Mouse (Mus musculus) heart, postnatal 4 days (tissue): Measurements from ENCODE around the gene Trim44. TPM values are rescaled to one million over a fixed set of nuclear protein-coding genes. Genes with fewer than 3 reads are reported as not detected.

Source experiments
- DNase-seq: peaks from one replicate; pipeline ENCODE4 v3.0.0; 2021
- total RNA-seq, 2 experiments: library from RNA; stranded (reverse); gene quantifications; 2 replicates each; pipeline ENCODE4 v1.2.3; 2021

Gene Trim44
- total RNA-seq, 2 experiments from 2014 or later, result 47.8 to 50.4 TPM

DNA sequence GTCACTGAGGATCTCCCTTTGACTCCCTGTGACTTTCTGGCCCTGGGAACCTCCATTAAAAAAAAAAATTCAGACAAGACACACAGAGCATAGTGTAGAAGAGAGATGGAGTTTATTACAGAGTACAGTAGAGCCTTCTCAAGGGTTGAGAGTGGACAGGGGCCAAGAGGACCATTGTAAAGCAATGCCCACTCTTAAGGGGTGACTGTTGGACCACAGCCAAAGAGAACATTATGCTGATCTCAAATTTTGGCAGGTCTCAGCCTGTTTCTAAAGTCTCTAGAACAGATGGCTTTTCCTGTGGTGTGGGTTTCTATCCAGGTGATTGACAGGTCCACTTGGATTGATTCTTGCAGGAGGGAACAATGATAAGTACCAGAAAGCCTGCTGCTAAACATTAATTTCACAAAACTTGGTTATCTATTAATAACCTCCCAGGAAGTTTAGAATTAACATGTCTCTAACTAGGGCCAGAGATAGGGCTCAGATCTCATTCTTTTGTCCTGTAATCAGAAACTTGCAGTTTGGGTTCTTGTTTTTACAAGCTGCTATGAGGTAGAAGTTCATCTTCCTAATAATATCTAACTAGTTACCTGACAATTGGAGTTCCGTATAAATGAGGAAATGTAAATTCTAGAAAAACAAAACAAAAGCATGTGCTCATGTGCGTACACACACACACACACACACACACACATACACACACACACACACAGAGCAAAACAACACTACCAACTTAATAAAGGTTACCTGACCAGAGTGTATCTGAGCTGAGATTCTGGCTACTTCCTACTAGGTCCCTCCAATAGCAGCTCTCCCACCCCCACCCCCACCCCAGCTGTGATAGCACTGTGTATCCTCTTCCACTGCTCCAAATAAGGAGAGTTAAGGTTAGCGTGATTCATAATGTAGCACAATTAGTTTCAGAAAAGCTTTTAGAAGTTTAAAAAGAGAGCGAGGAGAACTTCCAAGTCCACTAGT is 1.0 kb downstream of the Trim44 start:
- no peak for DNase-seq

DNA sequence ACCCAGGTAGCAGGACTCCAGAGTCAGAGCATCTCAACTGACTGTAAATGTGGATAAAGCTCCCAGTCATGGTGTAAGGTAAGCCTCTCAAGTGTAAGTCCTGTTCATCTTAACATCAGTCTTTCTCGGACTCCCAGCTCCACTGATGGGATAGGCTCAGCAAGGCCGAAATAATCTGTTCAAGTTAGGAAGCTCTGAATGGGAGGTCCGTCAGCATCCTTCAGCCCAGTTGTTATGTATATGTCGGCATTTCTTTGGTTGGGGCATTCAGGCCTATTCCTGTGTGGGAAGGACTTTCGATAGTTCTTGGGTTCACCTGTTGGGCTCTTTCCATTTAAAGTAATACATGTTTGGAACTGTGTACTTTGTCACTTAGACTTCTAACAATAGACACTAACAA is 3.6 kb downstream of the Trim44 start:
- DNase-seq, result no peak

DNA sequence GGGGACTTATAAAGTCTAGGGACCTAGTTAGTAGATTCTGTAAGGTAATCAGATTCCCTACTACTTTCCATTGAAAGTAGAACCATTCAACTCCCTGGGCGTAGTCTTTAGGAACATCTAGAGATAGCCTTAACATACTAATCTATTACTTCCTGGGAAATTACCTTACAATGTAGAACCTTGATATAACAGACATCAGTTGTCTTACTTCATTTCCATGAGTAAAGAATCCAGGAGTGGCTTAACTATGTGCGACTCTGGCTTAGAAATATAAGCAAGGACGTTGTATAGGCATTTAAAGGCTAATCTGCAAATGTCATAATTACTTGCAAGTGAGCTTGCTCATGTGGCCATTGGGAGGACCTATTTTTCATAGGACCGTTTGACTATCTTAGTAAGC is 4.3 kb downstream of the Trim44 start:
- DNase-seq, result no peak

DNA sequence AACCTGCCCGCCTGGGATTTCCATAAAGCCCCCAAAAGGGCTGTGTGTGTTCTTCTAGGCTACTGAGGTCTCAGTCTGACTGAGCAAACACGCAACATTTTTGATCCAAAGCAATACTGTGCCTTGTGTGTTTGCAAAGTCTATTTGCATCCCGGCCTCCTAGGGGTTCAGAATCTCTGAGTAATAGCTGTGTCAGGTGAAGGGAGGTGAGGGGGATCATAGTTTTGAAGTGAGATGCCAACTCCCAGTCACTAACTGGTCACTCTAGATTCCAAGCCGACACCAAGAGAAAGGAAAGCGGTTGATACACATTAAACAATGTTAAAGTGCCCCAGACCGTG is 6.3 kb downstream of the Trim44 start:
- no peak for DNase-seq

DNA sequence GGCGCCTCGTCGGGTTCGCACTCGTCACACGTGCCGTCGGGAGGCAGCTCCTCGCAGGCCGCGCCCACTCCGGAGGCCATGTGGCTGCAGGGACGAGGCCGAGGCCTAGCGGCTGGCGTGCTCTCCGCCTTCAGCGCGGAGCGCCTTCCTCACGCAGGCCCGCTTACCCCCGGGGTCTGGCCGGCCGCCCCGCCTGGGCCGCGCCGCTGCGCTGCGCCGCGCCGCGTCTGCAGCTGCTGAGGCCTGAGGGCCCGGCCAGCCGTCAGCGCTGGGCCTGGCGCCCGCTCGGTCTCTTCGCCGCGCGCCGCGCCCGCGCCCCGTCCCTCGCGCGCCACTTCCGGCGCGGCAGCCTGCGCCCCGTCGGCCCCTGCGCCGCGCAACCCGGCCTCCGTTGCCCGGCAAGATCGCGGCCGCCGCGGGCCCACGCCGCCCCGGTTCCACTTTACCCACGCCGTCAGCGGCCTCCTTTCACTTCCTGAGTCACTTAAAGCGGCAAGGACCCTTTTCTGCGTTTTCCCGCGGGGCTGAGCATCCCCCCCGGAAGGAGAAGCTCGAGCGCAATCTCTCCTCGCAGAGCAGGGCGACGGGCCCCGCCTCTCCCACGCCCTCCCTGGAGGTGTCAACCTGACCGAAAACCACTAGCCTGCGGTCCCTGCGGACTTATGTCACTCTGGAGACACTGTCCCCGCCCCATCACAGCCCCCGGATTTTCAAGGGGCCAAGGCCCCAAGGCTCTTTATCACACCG is 6.8 kb downstream of the Trim44 start:
- peak; percentile 83 for DNase-seq

DNA sequence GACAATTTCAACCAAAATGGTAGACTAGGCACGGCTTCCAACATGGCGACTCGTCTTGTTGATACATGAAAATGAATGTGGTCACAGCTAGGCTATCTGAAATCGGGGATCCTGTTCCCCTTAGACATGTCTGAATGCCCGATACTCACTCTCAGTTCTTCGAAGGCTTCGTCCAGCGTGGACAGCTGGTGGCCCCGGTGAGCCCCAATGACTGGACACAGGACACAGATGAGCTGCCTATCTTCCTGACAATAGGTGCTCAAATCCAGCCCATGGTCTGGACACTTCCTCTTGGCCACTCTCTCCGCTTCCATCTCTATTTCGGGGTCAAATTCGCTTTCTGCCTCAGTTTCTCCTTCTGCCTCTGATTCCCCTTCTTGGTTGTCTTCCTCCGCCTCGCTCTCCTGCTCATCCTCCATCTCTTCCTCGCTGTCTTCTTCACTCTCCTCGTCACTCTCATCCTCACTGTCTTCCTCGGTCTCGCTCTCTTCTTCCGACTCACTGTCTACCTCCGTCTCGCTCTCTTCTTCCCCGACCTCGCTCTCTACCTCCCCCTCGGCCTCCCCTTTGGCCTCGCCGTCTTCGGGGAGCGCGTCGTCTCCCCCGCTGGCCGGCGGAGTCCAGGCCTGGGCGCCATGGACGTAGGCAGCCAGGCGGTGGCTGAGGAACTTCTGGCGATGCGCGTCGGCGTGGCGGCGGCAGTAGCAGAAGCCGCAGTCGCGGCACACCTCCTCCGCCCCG is 7.6 kb downstream of the Trim44 start:
- no peak for DNase-seq

DNA sequence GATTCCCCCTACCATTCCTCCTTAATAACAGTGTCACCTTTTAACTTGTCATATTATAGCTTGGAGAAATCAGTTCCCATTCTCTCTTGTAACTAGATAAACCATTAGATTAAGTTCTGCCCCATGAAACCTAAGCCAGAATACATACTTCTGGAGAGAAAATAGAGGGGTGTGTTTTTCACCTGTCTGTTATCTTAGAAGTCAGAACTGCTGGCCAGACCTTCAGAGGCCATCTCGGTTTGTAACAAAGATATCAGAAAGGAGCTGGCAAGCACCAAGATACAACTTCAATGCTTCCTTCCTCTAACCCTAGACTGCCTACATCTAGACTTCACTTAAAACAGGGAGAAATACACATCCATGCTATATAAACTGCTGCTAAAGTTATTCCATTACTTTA is 11.1 kb downstream of the Trim44 start:
- no peak for DNase-seq

DNA sequence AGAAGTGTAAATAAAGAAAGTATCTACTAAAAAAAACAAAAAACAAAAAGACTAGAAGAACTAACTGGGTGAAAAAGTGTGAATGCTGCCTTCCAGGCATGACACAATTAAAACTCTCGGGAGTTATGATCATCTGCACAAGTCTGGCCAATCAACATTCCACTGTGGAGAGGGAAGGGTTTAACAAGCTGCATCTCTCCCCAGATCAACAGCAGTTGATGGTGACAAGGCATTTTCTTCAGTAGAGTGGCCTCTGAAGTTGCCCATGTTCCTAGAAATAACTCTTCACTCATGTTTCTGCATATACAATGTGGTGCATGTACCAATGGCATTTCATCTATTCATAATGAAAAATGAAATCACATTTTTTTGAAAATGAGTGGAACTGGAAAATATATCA is 14.2 kb downstream of the Trim44 start:
- DNase-seq, result no peak

DNA sequence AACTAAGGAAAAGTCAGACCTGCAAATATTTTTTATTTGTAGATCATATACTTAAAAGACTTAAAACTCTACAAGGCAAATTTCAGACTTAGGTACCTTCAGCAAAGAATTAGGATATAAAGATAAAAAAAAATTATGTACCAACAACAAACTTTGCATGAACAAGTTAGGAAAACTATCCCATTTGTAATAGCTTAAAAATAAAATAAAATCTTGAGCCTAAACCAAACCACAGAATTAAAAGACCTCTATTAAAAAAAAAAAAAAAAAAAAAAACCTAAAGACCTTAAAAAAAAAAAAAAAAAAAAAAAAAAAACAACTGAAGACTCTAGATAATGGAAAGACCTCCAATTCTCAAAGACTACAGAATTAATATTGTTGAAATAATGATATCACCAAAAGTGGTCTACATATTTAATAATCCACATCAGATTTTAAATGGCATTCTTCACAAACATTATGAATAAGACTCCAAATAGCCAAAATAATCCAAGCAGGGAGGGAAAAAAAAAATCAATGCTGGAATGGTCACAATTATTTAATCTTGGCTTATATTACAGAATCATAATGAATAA is 22.2 kb downstream of the Trim44 start:
- no peak for DNase-seq

DNA sequence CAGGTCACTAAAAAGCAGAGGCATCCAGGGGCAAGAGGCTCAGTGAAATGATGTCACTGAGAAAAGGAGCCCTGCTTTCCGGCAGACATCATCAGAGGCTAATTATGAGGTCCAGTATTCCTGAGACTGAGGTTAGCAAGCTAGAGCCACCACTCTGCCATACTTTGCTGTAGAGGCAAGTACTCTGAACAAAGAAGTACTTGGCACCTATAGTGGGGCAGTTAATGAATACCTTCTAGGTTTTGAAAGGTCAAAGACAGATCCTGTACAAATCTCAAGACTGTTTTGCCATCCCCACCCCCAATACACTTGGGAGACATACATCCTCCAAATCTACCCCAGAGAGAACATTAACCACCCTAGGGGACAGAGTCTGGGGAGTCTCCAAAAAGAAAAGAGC is 23.1 kb downstream of the Trim44 start:
- no peak for DNase-seq

DNA sequence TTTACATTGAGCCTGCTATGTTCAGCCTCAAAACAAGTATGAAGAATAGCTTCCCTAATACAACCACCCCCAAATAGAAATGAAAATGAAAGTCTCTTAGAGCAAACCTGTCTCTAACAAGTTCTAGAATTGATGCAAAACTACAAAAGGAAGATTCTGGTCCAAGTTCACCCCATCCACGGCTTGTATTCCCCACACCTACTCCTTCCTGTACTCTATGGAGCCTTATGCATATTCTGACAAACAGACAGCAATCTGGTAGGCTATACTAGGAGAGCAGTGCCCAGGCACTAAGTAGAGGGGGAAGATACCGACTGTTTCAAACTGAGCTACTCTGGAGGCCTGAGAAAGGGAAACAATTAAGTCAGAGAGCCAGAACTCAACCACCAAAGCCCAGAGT is 23.6 kb downstream of the Trim44 start:
- DNase-seq, result no peak

DNA sequence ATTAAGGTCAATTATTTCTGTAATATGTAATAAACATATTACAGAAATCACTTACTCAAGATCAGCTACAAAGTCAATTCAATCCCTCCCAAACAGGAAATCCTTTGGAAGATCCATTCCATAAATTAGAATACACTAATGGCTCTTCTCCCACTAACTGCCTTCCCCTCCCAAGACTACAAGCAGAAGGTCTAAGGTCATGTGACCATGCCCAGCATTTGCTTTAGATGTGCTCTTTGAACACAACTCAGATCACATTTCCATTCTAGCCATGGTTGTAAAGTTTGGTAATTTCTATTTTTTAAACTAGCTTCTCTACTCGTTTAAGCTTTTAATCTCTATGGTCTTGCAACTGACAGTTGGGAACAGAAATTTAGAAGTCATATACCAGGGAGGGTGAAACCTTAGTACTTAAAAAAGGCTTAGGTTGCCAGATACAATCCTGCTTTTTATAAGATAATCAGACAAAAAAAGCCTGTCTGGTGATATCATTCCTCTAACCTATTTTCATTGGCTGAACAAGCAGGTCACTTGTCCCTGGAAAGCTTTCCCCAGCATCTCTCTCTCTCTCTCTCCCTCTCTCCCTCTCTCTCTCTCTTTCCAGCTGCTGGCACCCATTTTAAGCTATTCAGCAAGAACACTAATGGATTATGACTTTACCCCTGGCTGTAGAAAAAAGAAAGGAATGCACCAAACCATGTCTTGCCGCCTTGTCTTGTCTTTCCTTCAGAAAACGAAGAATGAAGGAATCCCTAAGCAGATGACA is 24.4 kb downstream of the Trim44 start:
- DNase-seq, result no peak

DNA sequence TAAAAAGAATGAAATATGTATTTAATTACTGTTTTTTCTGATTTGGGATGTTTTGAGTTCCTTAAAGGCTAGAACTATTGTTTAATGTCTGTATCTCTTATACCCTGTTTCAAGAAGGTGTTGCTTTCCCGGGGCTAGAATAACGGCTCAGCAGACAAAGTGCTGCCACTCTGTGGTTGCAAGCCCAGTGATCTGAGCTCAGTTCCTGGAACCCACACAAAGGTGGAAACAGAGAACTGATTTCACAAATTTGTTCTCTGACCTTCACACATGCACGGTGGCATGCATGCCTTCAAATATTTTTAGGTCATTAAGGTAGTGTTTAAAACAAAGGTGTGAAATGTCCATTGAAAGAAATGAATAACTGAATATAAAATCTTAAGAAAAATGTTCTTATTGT is 25.1 kb downstream of the Trim44 start:
- no peak for DNase-seq

DNA sequence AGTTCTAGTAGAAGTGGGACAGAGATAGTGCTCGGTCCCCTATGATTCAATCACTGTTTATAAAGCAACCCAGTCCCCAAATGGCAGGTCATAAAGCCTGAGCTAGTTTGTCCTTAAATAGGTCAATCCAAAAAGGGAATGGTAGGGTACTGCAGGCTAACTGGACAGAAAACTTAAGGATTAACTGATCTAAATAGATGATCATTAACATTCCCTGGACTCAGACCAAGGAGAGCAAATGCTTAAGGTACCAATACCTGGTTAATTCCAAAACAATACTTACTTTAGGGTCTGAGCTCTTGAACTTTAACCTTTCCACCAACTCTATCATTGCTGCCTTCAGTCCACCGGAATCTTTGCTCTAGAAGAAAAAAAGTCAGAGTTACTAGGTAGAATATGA is 27.0 kb downstream of the Trim44 start:
- no peak for DNase-seq

DNA sequence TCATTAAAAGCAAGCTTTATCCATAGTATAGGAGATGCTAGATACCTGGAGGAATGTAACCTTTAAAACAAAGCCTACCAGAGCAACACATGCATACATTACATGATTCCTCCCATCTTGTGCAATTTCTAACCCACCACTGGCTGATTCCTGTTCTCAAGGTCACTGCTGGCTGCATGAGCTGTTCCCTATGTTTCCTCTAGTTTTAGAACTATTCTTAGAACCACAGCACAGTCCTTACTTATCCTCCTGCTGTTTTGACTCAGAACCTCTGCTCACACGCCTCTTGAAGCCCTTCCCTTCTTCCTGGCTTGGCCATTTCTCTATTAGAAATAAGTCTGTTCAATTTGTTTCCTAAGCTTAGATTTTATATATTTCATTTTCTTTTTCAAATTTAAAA is 28.7 kb downstream of the Trim44 start:
- no peak for DNase-seq

DNA sequence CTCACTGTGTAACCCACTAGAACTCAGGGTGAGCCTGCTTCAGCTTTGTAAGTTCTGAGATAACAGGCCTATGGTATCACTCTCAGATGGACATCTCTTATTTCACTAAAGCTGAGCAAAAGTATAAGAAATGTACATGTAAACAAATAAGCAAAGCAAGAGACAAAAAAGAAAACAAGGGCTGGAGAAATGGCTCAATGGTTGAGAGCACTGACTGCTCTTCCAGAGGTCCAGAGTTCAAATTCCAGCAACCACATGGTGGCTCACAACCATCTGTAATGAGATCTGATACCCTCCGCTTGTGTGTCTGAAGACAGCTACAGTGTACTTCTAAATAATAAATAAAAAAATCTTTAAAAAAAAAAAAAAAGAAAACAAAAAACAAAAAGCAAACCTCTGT is 29.2 kb downstream of the Trim44 start:
- DNase-seq, result no peak

DNA sequence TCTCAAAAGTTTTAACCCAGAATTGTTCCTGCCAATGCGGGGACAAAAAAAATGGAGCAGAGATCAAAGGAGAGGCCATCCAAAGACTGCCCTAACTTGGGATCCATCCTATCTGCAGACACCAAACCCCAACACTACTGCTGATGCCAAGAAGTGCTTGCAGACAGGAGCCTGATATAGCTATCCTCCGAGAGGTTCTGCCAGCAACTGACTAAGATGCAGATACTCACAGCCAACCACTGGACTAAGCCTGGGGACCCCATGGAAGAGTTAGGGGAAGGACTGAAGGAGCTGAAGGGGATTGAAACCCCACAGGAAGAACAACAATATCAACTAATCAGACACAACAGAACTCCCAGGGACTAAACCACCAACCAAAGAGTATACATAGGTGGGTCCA is 30.3 kb downstream of the Trim44 start:
- DNase-seq, result no peak

DNA sequence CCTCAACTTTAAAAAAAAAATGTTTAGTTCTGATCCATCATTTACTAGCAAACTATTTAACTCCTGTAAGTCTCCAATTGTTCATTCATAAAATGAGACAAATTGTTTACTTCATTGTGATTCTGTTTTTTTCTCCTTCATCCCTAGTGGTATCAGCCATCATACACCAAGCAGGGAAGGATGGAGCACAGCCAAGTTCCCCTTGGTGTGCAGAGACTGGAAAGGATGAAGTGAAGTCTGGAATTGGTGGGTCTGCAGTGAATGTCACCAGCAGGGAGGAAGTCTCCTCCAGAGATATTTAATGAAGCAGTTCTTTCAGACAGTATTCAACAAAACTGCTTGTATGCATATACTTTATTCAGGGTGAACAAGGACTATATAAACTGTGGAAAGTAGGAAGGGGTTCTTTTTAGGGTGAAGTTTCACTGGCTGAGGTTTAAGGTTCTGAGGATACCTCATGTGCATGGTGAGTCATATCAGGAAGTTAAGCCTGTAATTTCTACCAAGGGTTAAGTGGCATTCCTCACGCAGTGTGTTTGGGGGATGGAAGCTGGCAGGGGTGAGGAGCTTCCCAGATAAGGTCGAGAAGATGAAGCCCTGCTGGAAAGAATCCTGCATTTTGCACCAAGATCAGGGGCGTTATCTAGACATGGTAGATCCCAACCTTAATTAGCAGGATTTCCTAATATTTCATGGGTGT is 34.1 kb downstream of the Trim44 start:
- no peak for DNase-seq

DNA sequence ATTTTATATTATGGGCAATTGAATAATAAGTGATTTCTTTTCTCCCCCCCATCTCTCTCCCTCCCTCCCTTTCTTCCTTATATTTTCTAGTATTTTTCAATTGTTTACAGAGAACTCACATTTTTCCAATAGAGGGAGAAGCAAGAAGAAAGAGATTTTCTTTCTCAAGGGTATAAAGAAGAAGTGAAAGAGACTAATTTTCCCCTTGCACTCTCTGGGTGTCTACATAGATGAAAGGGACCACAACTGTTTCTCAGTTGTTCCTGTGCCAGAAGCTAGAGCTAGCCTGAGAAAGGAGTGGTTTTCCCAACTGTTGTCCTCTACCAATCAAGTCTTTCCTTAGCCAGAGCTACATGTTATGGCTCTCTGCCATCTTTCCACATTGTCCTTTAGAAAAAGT is 34.9 kb downstream of the Trim44 start:
- DNase-seq, result no peak

DNA sequence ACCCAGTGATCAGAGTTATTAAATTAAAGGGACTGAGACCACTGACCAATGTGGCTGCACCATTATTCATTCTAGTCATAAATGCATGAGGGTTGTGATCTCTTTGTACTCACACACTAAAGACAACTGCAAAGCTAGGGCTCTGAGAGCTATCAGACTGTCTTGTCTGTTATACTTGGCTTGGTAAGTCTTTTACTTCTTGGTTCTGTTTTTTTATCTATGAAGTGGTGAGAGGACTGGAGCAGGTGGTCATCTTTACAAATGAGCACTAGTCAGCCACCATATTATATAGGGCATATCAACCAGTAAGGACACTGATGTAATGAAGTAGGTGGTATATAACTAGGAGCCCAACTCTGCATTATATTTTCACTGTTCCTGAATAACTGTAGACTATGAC is 36.3 kb downstream of the Trim44 start:
- DNase-seq, result no peak

DNA sequence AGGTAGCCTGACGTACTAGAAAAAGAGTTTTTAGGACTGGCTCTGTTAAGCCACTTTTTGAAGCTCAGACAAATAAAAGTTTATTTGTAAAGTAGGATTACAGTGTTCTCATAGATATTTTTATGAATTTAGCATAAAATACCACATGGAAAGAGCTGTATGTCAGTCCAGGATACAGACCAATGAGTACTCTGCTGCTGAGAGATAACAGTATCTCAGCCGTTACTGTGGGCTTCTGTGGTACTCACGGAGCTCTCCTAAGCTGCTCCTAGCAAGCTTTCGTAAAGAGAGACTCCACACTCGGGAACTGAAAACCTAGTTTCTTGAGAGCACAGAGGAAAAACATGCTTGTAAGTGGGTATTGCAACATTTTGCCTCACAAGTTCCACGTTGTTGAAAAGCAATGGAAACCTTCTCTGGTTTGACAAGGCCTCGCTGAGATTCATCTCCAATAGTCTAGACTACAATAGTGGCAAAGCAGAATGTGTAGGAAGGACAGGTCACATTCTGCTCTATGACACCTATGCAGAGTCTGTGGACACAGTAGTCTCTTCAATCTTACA is 41.6 kb downstream of the Trim44 start:
- DNase-seq, result no peak
